Mouse (Mus musculus) right cerebral cortex, postnatal 36 days (tissue): ENCODE data around the gene Cyp2c23.

Experiments
- DNase-seq, 2 experiments: peaks; one replicate each; pipeline ENCODE4 v3.0.0; 2022; ENCODE audit warnings: low spot score in 2 of 2, mixed read lengths in 1 of 2

The Cyp2c23 gene

DNA sequence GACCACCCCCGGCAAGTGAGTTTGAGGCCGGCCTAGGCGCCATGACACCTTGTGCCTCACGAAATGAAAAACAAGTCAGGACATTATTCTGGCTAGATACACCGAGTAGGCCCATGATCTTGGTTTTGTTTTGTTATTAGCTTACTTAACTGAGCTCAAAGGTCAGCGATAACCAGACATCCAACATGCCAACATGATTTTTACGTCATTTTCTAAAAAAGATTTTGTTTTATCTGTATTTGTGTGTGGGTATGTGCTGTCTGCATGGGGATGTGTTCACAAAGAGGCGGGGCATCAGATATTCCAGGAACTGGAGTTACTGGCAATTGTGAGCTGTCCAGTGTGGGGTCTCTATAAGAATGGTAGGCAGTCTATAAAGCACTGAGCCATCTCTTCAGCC lies 56.9 kb downstream of the Cyp2c23 start:
- no peak for DNase-seq

DNA sequence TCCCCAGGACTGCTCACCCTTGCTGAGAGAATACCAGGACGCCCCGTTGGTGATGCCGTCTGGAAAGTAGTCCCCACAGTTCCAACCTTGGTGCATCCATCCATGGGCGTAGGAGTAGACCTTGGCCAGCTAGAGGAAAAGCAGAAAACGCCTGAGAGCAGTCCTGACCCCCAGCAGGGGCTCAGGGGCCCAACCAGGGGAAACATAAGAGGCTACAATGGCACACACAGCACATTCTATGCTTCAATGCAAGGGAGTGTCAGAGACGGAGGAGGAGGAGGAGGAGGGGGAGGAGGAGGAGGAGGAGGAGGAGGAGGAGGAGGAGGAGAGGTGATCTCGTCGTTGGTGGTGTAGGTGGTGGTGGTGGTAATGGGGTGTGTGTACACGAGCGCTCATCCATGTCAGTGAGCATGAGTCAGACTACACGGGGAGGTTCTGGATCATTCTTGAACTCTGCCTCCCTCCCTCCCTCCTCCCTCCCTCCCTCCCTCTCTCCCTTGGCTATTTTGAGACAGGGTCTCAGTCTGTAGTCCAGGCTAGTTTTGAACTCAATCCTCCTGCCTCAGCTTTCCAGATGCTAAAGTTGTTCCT lies 60.5 kb downstream of the Cyp2c23 start:
- no peak for DNase-seq

GRCm38 (mm10) chr19:43966481-43966880 lies 62.5 kb downstream of the Cyp2c23 start:
- DNase-seq = no peak

GRCm38 (mm10) chr19:43965496-43966085 lies 63.4 kb downstream of the Cyp2c23 start:
- DNase-seq = no peak

- no peak for DNase-seq
Observed at GRCm38 (mm10) chr19:43962795-43963194, 66.2 kb downstream of the Cyp2c23 start.

DNA sequence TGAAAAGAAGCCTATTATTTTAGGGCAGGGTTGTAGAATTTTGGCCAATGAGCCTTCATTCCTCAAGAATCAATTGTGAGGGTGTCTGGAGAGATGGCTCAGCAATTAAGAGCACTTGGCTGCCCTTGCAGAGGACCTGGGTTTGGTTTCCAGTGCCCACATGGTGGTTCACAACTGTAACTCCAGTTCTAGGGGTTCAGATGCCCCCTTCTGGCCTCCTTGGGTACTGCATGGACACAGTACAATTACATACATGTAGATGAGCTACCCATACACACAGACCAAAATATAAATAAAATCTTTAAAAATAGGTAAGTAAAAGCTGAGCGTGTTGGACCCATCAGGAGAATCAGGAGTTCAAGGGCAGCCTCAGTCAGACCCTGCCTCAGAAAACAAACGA lies 67.8 kb downstream of the Cyp2c23 start:
- no peak for DNase-seq

DNA sequence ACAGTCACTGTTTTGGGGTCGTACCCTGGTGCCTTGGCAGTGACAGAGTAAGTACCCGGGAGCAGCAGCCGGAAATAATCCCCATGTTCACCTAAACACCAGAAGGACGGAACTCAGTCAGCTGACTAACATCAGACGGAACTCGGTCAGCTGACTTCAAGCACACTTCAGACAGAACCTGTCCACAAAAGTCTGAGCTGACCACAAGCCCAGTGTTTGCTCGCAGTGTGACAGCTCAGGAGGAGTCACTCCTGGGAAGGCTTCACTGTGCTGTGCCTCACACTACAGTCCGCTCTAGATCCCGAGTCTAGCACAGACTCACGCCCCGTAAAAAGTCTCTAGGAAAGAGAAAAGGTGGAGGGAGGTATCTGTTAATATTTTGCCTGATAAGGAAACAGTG lies 69.0 kb downstream of the Cyp2c23 start:
- no peak for DNase-seq

- peak in 1 of 2 experiments; percentile 28 for DNase-seq
Observed at GRCm38 (mm10) chr19:43959162-43959561, 69.8 kb downstream of the Cyp2c23 start.

GRCm38 (mm10) chr19:43957881-43958280 lies 71.1 kb downstream of the Cyp2c23 start:
- DNase-seq = peak; percentile 68 to 81

- no peak for DNase-seq
Observed at GRCm38 (mm10) chr19:43957402-43957801, 71.6 kb downstream of the Cyp2c23 start.

DNA sequence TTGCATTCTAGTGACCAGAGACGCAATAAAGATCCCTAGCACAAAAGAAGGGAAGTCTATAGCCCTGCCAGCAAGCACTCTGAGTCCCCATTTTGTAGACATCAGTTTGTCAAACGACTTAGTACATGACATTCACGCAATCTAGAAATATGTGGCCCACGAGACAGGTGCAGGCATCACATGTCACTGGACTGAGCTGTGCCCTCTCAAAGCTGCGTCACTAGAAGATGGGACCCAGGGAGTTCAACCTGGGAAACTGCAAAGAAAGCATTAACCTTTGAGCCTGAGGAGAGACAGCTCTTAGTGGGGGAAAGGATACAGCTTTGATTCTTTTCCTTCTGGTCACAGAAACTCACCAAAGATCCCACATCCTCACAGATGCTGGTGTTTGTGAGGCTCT lies 73.7 kb downstream of the Cyp2c23 start:
- DNase-seq = no peak
